Mouse (Mus musculus) liver, embryonic 12.5 days (tissue): Measurements from ENCODE around the gene Nckap5l. TPM values are rescaled to one million over a fixed set of nuclear protein-coding genes. Genes with fewer than 3 reads are reported as not detected.
A peak's percentile ranks its signal among the peaks of the same experiment; 100 is the strongest.

Experiments
- ATAC-seq: fragments of 200-750 bp; cut with Nextera tagmentation; 2 replicates; pipeline ENCODE4 v1.8.0; 2017; ENCODE audit warnings: moderate number of reproducible peaks, mild to moderate bottlenecking, moderate library complexity
- H3K27ac ChIP-seq: fragments of 300-500 bp; sonication (generic); 2 replicates; pipeline ENCODE4 v1.5.1; 2016; ENCODE audit warnings: mild to moderate bottlenecking
- H3K27me3 ChIP-seq: fragments of 300-500 bp; sonication (generic); replicated peaks from 2 replicates; pipeline ENCODE4 v1.6.1; 2016; ENCODE audit warnings: mild to moderate bottlenecking, moderate library complexity
- H3K36me3 ChIP-seq: fragments of 300-500 bp; sonication (generic); 2 replicates; pipeline ENCODE4 v1.6.1; 2016; ENCODE audit warnings: mild to moderate bottlenecking, moderate library complexity
- H3K4me1 ChIP-seq: fragments of 300-500 bp; sonication (generic); 2 replicates; pipeline ENCODE4 v1.6.1; 2016
- H3K4me2 ChIP-seq: fragments of 300-500 bp; sonication (generic); 2 replicates; pipeline ENCODE4 v1.6.1; 2016; ENCODE audit warnings: mild to moderate bottlenecking, moderate library complexity
- H3K4me3 ChIP-seq: fragments of 300-500 bp; sonication (generic); 2 replicates; pipeline ENCODE4 v1.5.1; 2016; ENCODE audit warnings: mild to moderate bottlenecking, moderate library complexity
- H3K9ac ChIP-seq: fragments of 300-500 bp; sonication (generic); 2 replicates; pipeline ENCODE4 v1.6.1; 2016; ENCODE audit warnings: mild to moderate bottlenecking, moderate library complexity
- H3K9me3 ChIP-seq: fragments of 300-500 bp; sonication (generic); replicated peaks from 2 replicates; pipeline ENCODE4 v1.6.1; 2016; ENCODE audit warnings: mild to moderate bottlenecking, moderate library complexity
- WGBS: fragments of 180-500 bp; shearing (Covaris S2); methylation state at CpG from one replicate; pipeline ENCODE4 v1.1.7; 2016; ENCODE audit not compliant: insufficient replicate concordance; 5-methylcytosine and 5-hydroxymethylcytosine counted together
- polyA plus RNA-seq: library from polyadenylated mRNA; unstranded; fragments of >200 nt; fragmentation: Nextera tagmentation; extraction: Ambion mirVana; gene quantifications from 2 replicates; pipeline ENCODE4 v1.2.1, GENCODE M21; 2016

The Nckap5l gene
- polyA plus RNA-seq, 1 experiment from 2014 or later, result 2.3 TPM

DNA sequence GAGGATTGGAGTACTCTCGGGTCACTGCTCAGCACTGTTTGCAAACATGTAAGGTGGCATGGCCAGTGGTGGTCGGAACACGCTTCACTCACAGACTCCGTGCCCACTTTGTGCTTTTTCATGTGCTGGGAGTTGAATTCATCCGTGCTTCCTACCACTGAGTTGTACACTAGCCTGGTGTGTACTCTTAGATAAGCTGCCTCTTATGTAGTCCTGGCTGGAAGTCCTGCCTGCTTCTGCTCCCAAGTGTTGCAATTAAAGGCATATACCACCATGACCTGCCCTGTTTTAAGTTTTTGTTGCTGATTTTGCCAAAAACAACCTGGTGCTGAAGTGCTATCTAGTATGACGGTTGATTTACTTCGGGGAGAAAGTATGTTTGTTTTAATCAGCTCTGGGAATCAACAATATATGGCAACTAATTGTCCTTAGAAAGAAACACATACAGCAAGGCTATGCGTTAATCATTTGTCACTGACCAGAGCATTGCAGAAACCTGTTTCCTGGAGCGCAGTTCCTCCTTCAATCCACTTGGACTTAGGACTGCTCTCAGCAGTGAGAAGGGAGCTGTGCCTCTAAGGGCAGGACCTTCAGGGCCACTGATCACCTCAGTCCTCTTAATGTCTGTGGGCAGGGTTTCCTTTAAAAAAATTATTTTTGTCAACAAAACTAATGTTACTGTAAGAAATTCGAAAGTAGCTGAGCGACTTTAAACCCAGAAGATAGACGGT, 54.2 kb downstream of the Nckap5l start:
- Histone ChIP-seq H3K36me3 (peaks cover 89% of the 10 kb centered on the region), H3K27me3 (no peaks in the 10 kb centered on the region), H3K4me2 (no peak overlapping the region), H3K4me3 (no peak overlapping the region), H3K9me3 (no peaks in the 10 kb centered on the region), H3K27ac (0 out of 2 replicates have a peak overlapping the region, but pooled peaks have one; percentile 7), H3K9ac (no peak overlapping the region), H3K4me1 (peaks cover 44% of the 10 kb centered on the region)
- ATAC-seq, result no peak
- 85% methylated on average over 12 of the region's 12 CpGs for WGBS

DNA sequence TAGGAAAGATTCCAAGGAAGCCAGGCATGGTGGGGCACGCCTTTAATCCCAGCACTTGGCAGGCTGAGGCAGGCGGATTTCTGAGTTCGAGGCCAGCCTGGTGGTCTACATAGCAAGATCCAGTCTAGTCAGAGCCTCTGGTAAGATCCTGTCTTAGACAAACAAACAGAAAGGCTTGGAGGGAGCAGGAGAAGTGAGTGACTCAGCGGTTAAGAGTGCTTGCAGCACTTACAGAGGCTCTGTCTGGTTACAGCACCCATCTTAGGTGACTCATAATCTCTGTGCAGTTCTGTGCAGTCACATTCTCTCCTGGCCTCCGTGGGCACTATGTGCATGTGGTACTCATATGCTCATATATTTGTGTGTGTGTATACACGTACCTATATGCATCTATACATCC, 56.9 kb downstream of the Nckap5l start:
- H3K9ac ChIP-seq, result no peak overlapping the region
- H3K9me3 ChIP-seq, result no peaks in the 10 kb centered on the region
- ATAC-seq, result no peak; the same call in 1 of the 2 replicates
- H3K36me3 ChIP-seq, result peaks cover 61% of the 10 kb centered on the region
- 79% methylated on average over 6 of the region's 6 CpGs for WGBS
- no peak overlapping the region for H3K4me2 ChIP-seq
- H3K4me3 ChIP-seq, result no peak overlapping the region
- peaks cover 70% of the 10 kb centered on the region for H3K4me1 ChIP-seq
- no peak overlapping the region for H3K27ac ChIP-seq
- no peaks in the 10 kb centered on the region for H3K27me3 ChIP-seq

DNA sequence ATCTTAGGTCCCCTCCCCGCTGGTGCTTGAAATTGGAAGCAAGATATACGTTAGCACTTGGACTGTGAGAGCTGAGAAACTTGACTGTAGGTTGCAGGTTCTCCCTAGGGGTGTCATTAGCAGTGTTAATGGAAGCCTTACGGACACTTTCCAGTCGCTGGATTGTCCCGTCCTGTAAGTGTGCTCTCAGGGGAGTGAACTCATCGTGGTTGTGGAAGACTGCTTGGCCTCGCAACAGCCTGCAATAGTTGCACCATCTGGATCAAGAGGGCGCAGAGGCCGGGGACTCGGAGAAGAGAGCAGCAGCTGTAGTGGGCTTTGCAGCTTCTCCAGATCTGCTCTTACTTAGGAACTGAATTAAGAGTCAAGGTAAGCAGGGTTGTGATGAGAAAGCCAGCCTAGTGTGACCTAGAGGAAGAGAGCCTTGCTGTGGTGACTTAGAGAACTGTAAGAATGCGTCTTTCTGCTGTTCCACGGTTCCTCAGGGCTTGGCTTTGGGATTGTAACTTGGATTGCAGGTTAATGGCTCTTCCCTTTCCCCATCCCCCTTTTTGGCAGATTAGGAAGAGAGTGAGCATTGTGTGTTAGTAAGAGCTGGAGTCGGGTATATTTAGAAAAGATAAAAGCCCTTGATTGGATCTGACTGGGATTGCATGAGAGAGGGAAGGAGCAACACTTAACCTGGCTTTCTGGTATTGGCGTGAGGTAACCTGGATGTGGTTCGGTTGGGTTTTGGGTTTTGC, 57.9 kb downstream of the Nckap5l start:
- H3K4me2 ChIP-seq, result no peak overlapping the region
- ATAC-seq, result no peak

DNA sequence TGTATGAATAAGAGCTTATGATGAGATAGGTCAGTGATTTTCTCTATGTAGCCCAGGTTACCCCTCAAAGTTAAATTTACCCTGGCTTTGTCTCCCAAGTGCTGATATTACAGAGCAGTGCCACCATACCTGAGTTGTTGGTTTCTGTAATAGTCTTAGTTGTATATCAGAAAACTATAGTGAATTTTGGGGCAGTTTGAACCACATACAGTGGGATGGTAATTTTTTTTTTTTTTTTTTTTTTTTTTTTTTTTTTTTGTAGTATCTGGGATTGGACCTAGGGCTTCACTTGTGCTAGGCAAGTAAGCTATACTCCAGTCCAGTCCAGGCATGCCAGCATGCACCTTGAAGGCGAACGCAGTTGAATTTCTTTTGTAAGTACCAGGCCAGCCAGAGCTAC, 59.9 kb downstream of the Nckap5l start:
- H3K36me3 ChIP-seq, result peaks cover 32% of the 10 kb centered on the region
- H3K4me2 ChIP-seq, result no peak overlapping the region
- H3K27ac ChIP-seq, result no peak overlapping the region
- no peak overlapping the region for H3K4me3 ChIP-seq
- H3K9ac ChIP-seq, result no peak overlapping the region
- H3K27me3 ChIP-seq, result no peaks in the 10 kb centered on the region
- peaks cover 76% of the 10 kb centered on the region for H3K4me1 ChIP-seq
- 90% methylated on average over 2 of the region's 2 CpGs for WGBS
- no peaks in the 10 kb centered on the region for H3K9me3 ChIP-seq
- no peak for ATAC-seq

More for the DNA sequence above, 57.9 kb downstream of the Nckap5l start:
- H3K27ac ChIP-seq, result no peak overlapping the region
- WGBS, result 78% methylated on average over 15 of the region's 15 CpGs
- no peak overlapping the region for H3K4me3 ChIP-seq
- H3K9ac ChIP-seq, result no peak overlapping the region
- no peaks in the 10 kb centered on the region for H3K27me3 ChIP-seq
- H3K9me3 ChIP-seq, result no peaks in the 10 kb centered on the region
- peaks cover 52% of the 10 kb centered on the region for H3K36me3 ChIP-seq
- H3K4me1 ChIP-seq, result peaks cover 80% of the 10 kb centered on the region

DNA sequence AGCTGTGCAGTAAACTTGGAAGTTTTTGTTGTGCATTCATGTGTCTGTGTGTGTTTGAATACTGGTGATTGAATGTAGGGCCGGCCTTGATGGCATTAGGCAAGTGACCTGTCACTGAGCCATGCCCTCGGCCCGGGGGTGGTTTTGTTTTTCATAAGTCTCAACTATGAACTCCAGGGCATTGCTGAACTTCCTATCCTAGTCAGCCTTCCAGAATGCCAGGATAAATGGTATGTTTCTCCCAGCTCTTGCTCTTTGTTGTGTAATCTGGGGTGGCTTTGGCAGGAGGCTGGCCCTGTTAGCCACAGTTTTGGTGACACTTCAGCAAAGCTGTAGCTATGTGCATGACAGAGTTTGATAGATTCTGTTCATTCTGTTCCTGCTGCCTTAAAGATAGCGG, 60.7 kb downstream of the Nckap5l start:
- H3K27me3 ChIP-seq, result no peaks in the 10 kb centered on the region
- 47% methylated on average over 4 of the region's 4 CpGs for WGBS
- H3K27ac ChIP-seq, result peak overlapping the region; percentile 55
- peaks cover 77% of the 10 kb centered on the region for H3K4me1 ChIP-seq
- H3K4me2 ChIP-seq, result peak overlapping the region; percentile 80
- H3K36me3 ChIP-seq, result peaks cover 24% of the 10 kb centered on the region
- H3K9ac ChIP-seq, result peak overlapping the region; percentile 15; the same call in 1 of the 2 replicates
- H3K9me3 ChIP-seq, result no peaks in the 10 kb centered on the region
- peak overlapping the region; percentile 3; the same call in 1 of the 2 replicates for H3K4me3 ChIP-seq
- ATAC-seq, result no peak

DNA sequence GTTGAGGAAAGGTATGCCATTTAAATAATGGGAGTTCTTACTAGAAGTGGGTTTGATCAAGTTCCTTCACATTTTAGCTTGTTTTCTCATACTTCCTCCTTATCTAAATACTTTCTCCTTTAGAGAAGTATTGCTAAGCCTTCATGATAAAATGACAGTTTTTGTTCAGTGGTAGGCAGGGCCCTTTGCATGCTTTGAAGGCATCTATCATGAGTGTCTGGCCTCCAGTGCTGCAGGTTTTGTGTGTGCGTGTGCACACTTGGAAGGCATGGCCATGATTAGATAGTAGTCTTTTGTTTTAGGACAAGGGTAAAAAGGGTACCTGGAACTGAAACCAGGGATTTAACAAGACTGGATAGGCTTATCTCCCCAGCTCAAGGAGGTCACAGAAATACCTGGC, 61.1 kb downstream of the Nckap5l start:
- Histone ChIP-seq H3K4me3 (0 out of 2 replicates have a peak overlapping the region, but pooled peaks have one; percentile 1), H3K9me3 (no peaks in the 10 kb centered on the region), H3K27ac (peak overlapping the region; percentile 55; the same call in 1 of the 2 replicates), H3K9ac (peak overlapping the region; percentile 15; the same call in 1 of the 2 replicates), H3K36me3 (peaks cover 20% of the 10 kb centered on the region), H3K4me1 (peaks cover 81% of the 10 kb centered on the region), H3K27me3 (no peaks in the 10 kb centered on the region), H3K4me2 (peak overlapping the region; percentile 80)
- ATAC-seq, result no peak
- 24% methylated on average over 1 of the region's 1 CpGs for WGBS

DNA sequence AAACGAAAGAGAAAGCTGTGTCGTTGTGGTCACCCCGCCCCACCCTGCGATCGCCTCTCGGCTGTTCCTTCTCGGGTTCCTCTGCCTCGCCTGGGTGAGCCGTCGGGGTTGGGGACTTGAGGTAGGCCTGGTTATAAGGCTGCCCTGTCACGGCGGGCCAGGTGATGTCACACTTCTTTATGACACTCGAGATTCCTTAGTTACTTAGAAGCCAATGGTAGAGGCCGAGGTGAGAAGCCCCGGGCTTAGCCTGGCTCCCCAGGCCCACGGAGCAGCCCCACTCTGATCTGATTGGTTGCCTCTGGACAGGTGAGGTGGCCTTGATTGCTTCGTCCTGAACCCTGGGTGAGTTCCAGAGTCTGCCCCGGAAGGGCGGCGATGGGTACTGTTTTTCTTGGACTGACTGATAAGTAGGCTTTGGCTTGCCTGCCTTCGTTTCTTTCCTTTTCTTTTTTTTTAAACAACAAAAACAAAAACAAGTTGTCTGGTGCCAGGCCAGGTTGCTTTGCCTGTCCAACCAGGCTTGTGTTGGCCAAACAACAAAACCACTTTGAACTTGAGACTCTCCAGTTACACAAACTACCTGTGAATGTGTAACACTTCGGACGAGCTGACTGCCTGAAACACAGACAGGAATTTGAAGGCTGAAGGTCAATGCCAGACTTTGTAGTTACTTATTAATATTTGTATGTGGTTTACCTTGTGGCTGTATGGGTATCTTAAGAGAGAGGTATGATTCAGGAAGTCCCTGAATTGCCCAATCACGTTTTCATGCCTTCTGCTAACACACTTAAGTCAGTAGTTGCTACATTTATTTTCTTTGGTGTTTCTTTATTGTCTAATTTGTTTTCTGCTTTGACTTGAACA, 63.9 kb downstream of the Nckap5l start:
- peak; percentile 51 for ATAC-seq
- Histone ChIP-seq H3K4me3 (peak overlapping the region; percentile 87), H3K4me2 (peak overlapping the region; percentile 80), H3K9me3 (no peaks in the 10 kb centered on the region), H3K27me3 (no peaks in the 10 kb centered on the region), H3K9ac (peak overlapping the region; percentile 88), H3K27ac (peak overlapping the region; percentile 95), H3K4me1 (peaks cover 72% of the 10 kb centered on the region), H3K36me3 (no peaks in the 10 kb centered on the region)
- 4% methylated on average over 24 of the region's 24 CpGs for WGBS

DNA sequence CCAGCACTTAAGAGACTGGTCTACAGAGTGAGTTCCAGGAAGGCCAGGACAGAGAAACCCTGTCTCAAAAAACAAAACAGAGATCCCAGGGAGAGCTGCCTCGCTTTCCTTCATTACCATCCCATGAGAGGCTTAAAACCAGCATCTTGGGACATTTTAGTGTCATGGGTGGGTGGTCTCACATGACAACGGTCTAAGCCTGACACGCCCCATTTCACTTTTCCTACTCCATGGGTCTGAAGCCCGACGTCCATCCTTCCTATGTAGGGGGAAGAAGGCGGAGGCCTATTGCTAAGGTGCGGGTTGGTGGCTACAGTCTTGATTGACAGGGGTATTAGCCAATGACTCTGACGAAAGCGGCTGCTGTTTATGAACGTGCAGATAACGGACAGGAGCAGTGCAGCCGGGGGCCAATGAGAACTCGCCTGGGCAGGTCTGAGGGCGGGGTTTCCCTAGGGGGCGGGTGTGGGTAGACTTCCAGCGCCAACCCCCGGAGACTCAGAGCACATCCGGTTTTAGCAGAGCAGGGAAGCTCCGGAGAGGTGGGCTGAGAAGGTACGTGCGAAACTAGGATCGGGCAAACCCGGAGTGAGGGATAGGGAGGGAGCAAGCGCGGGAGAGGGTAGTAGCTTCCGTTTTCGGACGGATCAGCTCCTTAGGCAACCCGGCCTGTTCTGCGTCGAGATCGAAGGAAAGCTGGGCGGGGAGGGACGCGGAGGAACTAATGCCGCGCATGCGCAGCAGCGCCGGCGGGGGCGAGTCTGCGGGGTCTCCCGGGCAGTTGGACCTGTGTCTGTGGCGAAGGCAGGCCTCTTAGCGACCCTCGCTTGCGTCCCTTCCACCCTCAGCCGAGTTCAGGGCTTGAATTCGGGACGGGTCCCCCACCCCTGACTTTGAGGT, 64.8 kb downstream of the Nckap5l start, which contains the start of gene Tmbim6:
Gene Tmbim6 (plus strand): TSS at position 397 of the 900 bp plus-strand sequence.
- Histone ChIP-seq H3K4me2 (peak within 1 kb of the TSS; percentile 80), H3K9me3 (no peaks in the 10 kb centered on the region), H3K9ac (peak within 1 kb of the TSS; percentile 88), H3K27me3 (no peaks in the 10 kb centered on the region), H3K4me1 (peaks cover 63% of the 10 kb centered on the region), H3K27ac (peak within 1 kb of the TSS; percentile 95), H3K36me3 (no peaks in the 10 kb centered on the region), H3K4me3 (peak within 1 kb of the TSS; percentile 87)
- ATAC-seq, result peak; percentile 97
- under 1% methylated on average over 51 of the region's 51 CpGs for WGBS

DNA sequence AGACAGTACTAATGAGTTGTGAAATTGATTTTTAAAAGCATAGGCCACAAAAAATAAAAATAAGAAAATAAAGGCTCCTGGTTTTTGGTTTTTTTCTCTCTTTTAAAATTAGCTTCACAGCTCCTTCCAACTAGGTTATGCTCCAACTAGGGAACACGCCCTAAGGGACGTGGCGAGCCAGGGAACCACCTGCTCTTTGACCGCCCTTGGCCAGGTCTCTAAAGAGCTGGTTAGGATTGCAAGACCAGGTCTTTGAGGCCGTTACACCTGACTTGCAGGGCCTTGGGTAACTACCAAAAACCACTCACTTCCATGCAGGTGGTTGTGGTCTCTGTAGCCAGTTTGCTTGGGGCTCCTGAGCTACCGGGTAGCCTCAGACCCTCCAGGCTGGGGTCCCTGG, 65.6 kb downstream of the Nckap5l start:
- H3K27ac ChIP-seq, result peak overlapping the region; percentile 59; the same call in 1 of the 2 replicates
- H3K9me3 ChIP-seq, result no peaks in the 10 kb centered on the region
- peak overlapping the region; percentile 80 for H3K4me2 ChIP-seq
- peak overlapping the region; percentile 63 for H3K9ac ChIP-seq
- H3K27me3 ChIP-seq, result no peaks in the 10 kb centered on the region
- ATAC-seq, result no peak
- H3K36me3 ChIP-seq, result no peaks in the 10 kb centered on the region
- WGBS, result 76% methylated on average over 6 of the region's 6 CpGs
- H3K4me1 ChIP-seq, result peaks cover 57% of the 10 kb centered on the region
- H3K4me3 ChIP-seq, result peak overlapping the region; percentile 87

DNA sequence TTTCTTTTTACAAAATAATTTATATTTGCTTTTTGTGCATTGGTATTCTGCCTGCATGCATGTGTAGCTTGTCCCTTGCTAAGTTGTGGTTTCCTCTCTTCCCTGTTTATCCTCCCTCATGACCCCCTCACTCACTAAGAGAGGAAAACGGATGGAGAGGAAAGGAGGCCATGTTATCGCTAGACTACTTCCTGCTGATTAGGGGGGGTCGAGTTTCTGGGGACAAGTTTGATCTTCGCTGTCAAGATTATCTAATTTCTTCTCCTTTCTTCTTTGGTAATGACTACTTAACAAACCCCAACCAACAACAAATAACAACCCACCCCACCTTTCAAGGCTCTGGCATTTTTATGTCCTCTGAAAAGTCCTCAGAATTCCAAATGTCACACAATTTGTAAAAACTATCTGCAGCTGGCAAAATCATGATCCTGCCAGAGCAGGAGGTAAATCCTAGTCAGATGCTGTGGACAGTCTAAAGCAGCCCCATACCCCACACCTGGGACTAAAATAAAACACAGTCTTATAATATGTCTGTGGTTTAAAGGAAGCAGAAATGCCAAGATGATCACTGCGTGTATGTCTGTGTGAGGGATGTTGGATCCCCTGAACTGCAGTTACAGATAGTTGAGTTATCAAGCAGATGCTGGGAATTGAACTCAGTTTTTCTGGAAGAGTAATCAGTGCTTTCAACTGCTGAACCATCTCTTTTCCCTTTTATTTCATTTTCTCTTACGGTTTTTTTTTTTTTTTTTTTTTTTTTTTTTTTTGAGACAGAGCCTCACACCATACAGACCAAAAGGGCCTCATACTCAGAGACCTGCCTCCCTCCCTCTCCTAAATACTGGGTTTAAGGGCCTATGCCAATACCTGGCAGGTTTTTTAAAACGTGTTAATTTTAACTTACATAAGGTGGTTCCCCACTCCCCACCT, 66.8 kb downstream of the Nckap5l start:
- Histone ChIP-seq H3K9ac (no peak overlapping the region), H3K27me3 (no peaks in the 10 kb centered on the region), H3K27ac (no peak overlapping the region), H3K36me3 (no peaks in the 10 kb centered on the region), H3K4me2 (no peak overlapping the region), H3K4me3 (no peak overlapping the region), H3K9me3 (no peaks in the 10 kb centered on the region), H3K4me1 (peaks cover 51% of the 10 kb centered on the region)
- no peak for ATAC-seq
- WGBS, result 22% methylated on average over 7 of the region's 7 CpGs
